In the genomic region with DNA sequence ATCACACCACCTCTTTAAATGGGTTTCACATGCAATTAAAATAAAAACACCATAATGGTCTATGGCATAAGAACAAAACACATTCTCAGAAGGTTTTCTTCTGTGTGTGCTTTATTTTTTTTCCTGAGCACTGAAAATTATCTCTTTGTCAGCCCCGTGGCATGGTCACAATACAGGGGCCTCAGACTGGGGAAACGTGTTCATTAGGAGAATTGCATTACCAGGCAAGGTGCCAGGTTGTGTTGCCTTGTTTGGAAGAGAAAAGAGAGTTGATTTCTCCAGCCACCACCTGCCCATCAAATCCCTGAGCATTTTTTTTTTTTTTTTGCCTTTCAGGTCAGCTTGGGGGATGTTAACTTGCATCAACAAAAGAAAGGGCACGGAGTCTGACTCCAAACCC, we compare ENCODE assay signal across 19 mouse cellular contexts.
DNase-seq lines count a peak whose midpoint lies in the region; ATAC-seq and TF ChIP-seq lines count a peak whose summit lies in the region.
"Had no signal": no experiment of that assay in that cellular context is flagged by ENCODE, and none has a peak within 500 bp of the region (broad histone marks: within the 10 kb centered on the region; RNA-seq: fewer than 3 reads in every experiment).

No protein-coding gene starts in this region.

- TF ChIP-seq CTCF in midbrain, postnatal 0 days (IDR thresholded peaks at IDR 0.05) = no peak

- H3K36me3 ChIP-seq in embryonic facial prominence, embryonic 14.5 days (ENCODE audit: control insufficient read depth, insufficient read depth, low read length) = no peaks in the 10 kb centered on the region
- no peaks in the 10 kb centered on the region for H3K36me3 ChIP-seq in embryonic facial prominence, embryonic 10.5 days (replicated peaks)
- H3K36me3 ChIP-seq in midbrain, embryonic 12.5 days = no peaks in the 10 kb centered on the region
- no peaks in the 10 kb centered on the region for H3K36me3 ChIP-seq in midbrain, embryonic 16.5 days (ENCODE audit: control insufficient read depth, insufficient read depth, low read length)
- no peaks in the 10 kb centered on the region for H3K36me3 ChIP-seq in forebrain, embryonic 14.5 days (ENCODE audit: control insufficient read depth, insufficient read depth, low read length)
- H3K36me3 ChIP-seq in midbrain, postnatal 0 days (ENCODE audit: insufficient read depth, low read length) = no peaks in the 10 kb centered on the region
- no peaks in the 10 kb centered on the region for H3K36me3 ChIP-seq in heart, embryonic 11.5 days (ENCODE audit: control insufficient read depth, insufficient read depth, low read length)
- H3K36me3 ChIP-seq: embryonic facial prominence, embryonic 13.5 days; G1E; kidney, embryonic 15.5 days; limb, embryonic 13.5 days; liver, embryonic 13.5 days; lung, embryonic 15.5 days had no signal

- peak; percentile 41; the same call in 1 of the 2 replicates for ATAC-seq in embryonic facial prominence, embryonic 14.5 days (ENCODE audit: low read depth)
- ATAC-seq in midbrain, embryonic 12.5 days (ENCODE audit: low FRiP score, low read depth) = peak; percentile 54; the same call in 1 of the 2 replicates
- ATAC-seq in midbrain, embryonic 16.5 days = no peak
- ATAC-seq in forebrain, embryonic 14.5 days = peak; percentile 88
- ATAC-seq in midbrain, postnatal 0 days (ENCODE audit: low FRiP score) = no peak
- no peak for ATAC-seq in heart, embryonic 11.5 days (replicated peaks; ENCODE audit: insufficient number of reproducible peaks, low FRiP score, low TSS enrichment)
- ATAC-seq: intestine, embryonic 16.5 days had no signal

- H3K27me3 ChIP-seq in embryonic facial prominence, embryonic 14.5 days (replicated peaks; ENCODE audit: control insufficient read depth, insufficient read depth, low read length) = no peaks in the 10 kb centered on the region
- no peaks in the 10 kb centered on the region for H3K27me3 ChIP-seq in embryonic facial prominence, embryonic 10.5 days (replicated peaks; ENCODE audit: low read depth, poor library complexity, severe bottlenecking)
- H3K27me3 ChIP-seq in midbrain, embryonic 12.5 days = no peaks in the 10 kb centered on the region
- no peaks in the 10 kb centered on the region for H3K27me3 ChIP-seq in midbrain, embryonic 16.5 days (ENCODE audit: control insufficient read depth, insufficient read depth, low read depth, low read length)
- H3K27me3 ChIP-seq in forebrain, embryonic 14.5 days (replicated peaks; ENCODE audit: control insufficient read depth, insufficient read depth, low read length) = no peaks in the 10 kb centered on the region
- H3K27me3 ChIP-seq in midbrain, postnatal 0 days (ENCODE audit: insufficient read depth, low read length) = no peaks in the 10 kb centered on the region
- H3K27me3 ChIP-seq in heart, embryonic 11.5 days (ENCODE audit: control insufficient read depth, insufficient read depth, low read length) = no peaks in the 10 kb centered on the region
- H3K27me3 ChIP-seq: embryonic facial prominence, embryonic 13.5 days; kidney, embryonic 15.5 days; limb, embryonic 13.5 days; liver, embryonic 13.5 days; lung, embryonic 15.5 days had no signal

- H3K4me3 ChIP-seq in embryonic facial prominence, embryonic 14.5 days (ENCODE audit: low read depth, low read length) = no peak overlapping the region
- no peak overlapping the region for H3K4me3 ChIP-seq in embryonic facial prominence, embryonic 10.5 days
- no peak overlapping the region for H3K4me3 ChIP-seq in midbrain, embryonic 12.5 days
- no peak overlapping the region for H3K4me3 ChIP-seq in midbrain, embryonic 16.5 days (ENCODE audit: low read depth, low read length)
- H3K4me3 ChIP-seq in forebrain, embryonic 14.5 days (ENCODE audit: low read depth, low read length) = no peak overlapping the region
- H3K4me3 ChIP-seq in midbrain, postnatal 0 days (ENCODE audit: low read depth, low read length) = no peak overlapping the region
- H3K4me3 ChIP-seq in heart, embryonic 11.5 days (ENCODE audit: low read depth, low read length) = no peak overlapping the region
- H3K4me3 ChIP-seq: embryonic facial prominence, embryonic 13.5 days; kidney, embryonic 15.5 days; limb, embryonic 13.5 days; liver, embryonic 13.5 days; lung, embryonic 15.5 days had no signal

- H3K4me1 ChIP-seq in embryonic facial prominence, embryonic 14.5 days (ENCODE audit: control insufficient read depth, insufficient read depth, low read length) = no peaks in the 10 kb centered on the region
- H3K4me1 ChIP-seq in embryonic facial prominence, embryonic 10.5 days = peaks cover 8% of the 10 kb centered on the region
- H3K4me1 ChIP-seq in midbrain, embryonic 12.5 days = peaks cover 15% of the 10 kb centered on the region
- H3K4me1 ChIP-seq in midbrain, embryonic 16.5 days (ENCODE audit: control insufficient read depth, insufficient read depth, low read length) = peaks cover 11% of the 10 kb centered on the region
- H3K4me1 ChIP-seq in forebrain, embryonic 14.5 days (ENCODE audit: control insufficient read depth, insufficient read depth, low read length) = peaks cover 16% of the 10 kb centered on the region
- H3K4me1 ChIP-seq in midbrain, postnatal 0 days (ENCODE audit: insufficient read depth, low read length) = peaks cover 3% of the 10 kb centered on the region; the same call in 1 of the 2 replicates
- H3K4me1 ChIP-seq in heart, embryonic 11.5 days (ENCODE audit: control insufficient read depth, insufficient read depth, low read length) = no peaks in the 10 kb centered on the region
- H3K4me1 ChIP-seq: kidney, embryonic 15.5 days; limb, embryonic 13.5 days; liver, embryonic 13.5 days; lung, embryonic 15.5 days had no signal

- H3K9me3 ChIP-seq in embryonic facial prominence, embryonic 14.5 days (ENCODE audit: control insufficient read depth, low read length) = no peaks in the 10 kb centered on the region
- no peaks in the 10 kb centered on the region for H3K9me3 ChIP-seq in embryonic facial prominence, embryonic 10.5 days
- no peaks in the 10 kb centered on the region for H3K9me3 ChIP-seq in midbrain, embryonic 12.5 days
- H3K9me3 ChIP-seq in midbrain, embryonic 16.5 days (replicated peaks; ENCODE audit: control insufficient read depth, low read length, poor library complexity, severe bottlenecking) = no peaks in the 10 kb centered on the region
- no peaks in the 10 kb centered on the region for H3K9me3 ChIP-seq in forebrain, embryonic 14.5 days (replicated peaks; ENCODE audit: control insufficient read depth, low read length)
- H3K9me3 ChIP-seq in midbrain, postnatal 0 days (ENCODE audit: low read length) = no peaks in the 10 kb centered on the region
- H3K9me3 ChIP-seq in heart, embryonic 11.5 days (replicated peaks; ENCODE audit: control insufficient read depth, low read length) = no peaks in the 10 kb centered on the region
- H3K9me3 ChIP-seq: embryonic facial prominence, embryonic 13.5 days; kidney, embryonic 15.5 days; limb, embryonic 13.5 days; liver, embryonic 13.5 days; lung, embryonic 15.5 days had no signal

- DNase-seq in embryonic facial prominence, embryonic 14.5 days (ENCODE audit: low spot score) = peak; percentile 75
- DNase-seq in embryonic facial prominence, embryonic 10.5 days (ENCODE audit: low spot score) = no peak
- DNase-seq in forebrain, embryonic 14.5 days (ENCODE audit: low spot score) = peak; percentile 92
- DNase-seq in midbrain, postnatal 0 days (ENCODE audit: low spot score) = peak; percentile 43
- DNase-seq in ovary, adult 18-20 months (ENCODE audit: low spot score) = no peak
- DNase-seq: adrenal gland, postnatal 14 days; cerebellum, adult 11-12 months; liver, embryonic 13.5 days; spleen, adult 18-20 months had no signal

- H3K9ac ChIP-seq in embryonic facial prominence, embryonic 14.5 days (ENCODE audit: low read depth, low read length) = no peak overlapping the region
- no peak overlapping the region for H3K9ac ChIP-seq in midbrain, embryonic 12.5 days (replicated peaks)
- H3K9ac ChIP-seq in midbrain, embryonic 16.5 days (ENCODE audit: low read depth, low read length) = no peak overlapping the region
- H3K9ac ChIP-seq in forebrain, embryonic 14.5 days (ENCODE audit: low read length) = no peak overlapping the region
- H3K9ac ChIP-seq in midbrain, postnatal 0 days (replicated peaks; ENCODE audit: low read length, poor library complexity, severe bottlenecking) = no peak overlapping the region
- H3K9ac ChIP-seq in heart, embryonic 11.5 days (ENCODE audit: low read depth, low read length) = no peak overlapping the region
- H3K9ac ChIP-seq: embryonic facial prominence, embryonic 13.5 days; kidney, embryonic 15.5 days; limb, embryonic 13.5 days; liver, embryonic 13.5 days; lung, embryonic 15.5 days had no signal

- 38% methylated on average over 3 of the region's 3 CpGs for WGBS in embryonic facial prominence, embryonic 14.5 days
- 62% methylated on average over 3 of the region's 3 CpGs for WGBS in embryonic facial prominence, embryonic 10.5 days
- WGBS in midbrain, embryonic 12.5 days = 53% methylated on average over 3 of the region's 3 CpGs
- WGBS in midbrain, embryonic 16.5 days = 20% methylated on average over 3 of the region's 3 CpGs
- WGBS in forebrain, embryonic 14.5 days = 4% methylated on average over 3 of the region's 3 CpGs
- 16% methylated on average over 3 of the region's 3 CpGs for WGBS in midbrain, postnatal 0 days
- 52% methylated on average over 3 of the region's 3 CpGs for WGBS in heart, embryonic 11.5 days (ENCODE audit: insufficient replicate concordance)

- no peak overlapping the region for H3K27ac ChIP-seq in embryonic facial prominence, embryonic 14.5 days (replicated peaks; ENCODE audit: low read depth, low read length)
- H3K27ac ChIP-seq in embryonic facial prominence, embryonic 10.5 days (replicated peaks) = no peak overlapping the region
- no peak overlapping the region for H3K27ac ChIP-seq in midbrain, embryonic 12.5 days (replicated peaks)
- no peak overlapping the region for H3K27ac ChIP-seq in midbrain, embryonic 16.5 days (ENCODE audit: low read length)
- H3K27ac ChIP-seq in forebrain, embryonic 14.5 days (ENCODE audit: low read depth, low read length) = no peak overlapping the region
- H3K27ac ChIP-seq in midbrain, postnatal 0 days (ENCODE audit: low read depth, low read length) = no peak overlapping the region
- no peak overlapping the region for H3K27ac ChIP-seq in heart, embryonic 11.5 days (ENCODE audit: low read depth, low read length)
- H3K27ac ChIP-seq: embryonic facial prominence, embryonic 13.5 days; kidney, embryonic 15.5 days; limb, embryonic 13.5 days; liver, embryonic 13.5 days; lung, embryonic 15.5 days; macrophage had no signal

- no peak overlapping the region for H3K4me2 ChIP-seq in embryonic facial prominence, embryonic 14.5 days (ENCODE audit: low read depth, low read length)
- H3K4me2 ChIP-seq in midbrain, embryonic 12.5 days (replicated peaks) = no peak overlapping the region
- no peak overlapping the region for H3K4me2 ChIP-seq in midbrain, embryonic 16.5 days (ENCODE audit: low read length)
- H3K4me2 ChIP-seq in forebrain, embryonic 14.5 days (ENCODE audit: low read length) = no peak overlapping the region
- no peak overlapping the region for H3K4me2 ChIP-seq in midbrain, postnatal 0 days (ENCODE audit: low read depth, low read length, poor library complexity, severe bottlenecking)
- no peak overlapping the region for H3K4me2 ChIP-seq in heart, embryonic 11.5 days
- H3K4me2 ChIP-seq: embryonic facial prominence, embryonic 13.5 days; kidney, embryonic 15.5 days; limb, embryonic 13.5 days; liver, embryonic 13.5 days; lung, embryonic 15.5 days had no signal

Comparison
In these comparisons a context has a peak if more than half of its experiments do, and no peak if none do; other contexts are left out.
1. ATAC-seq: peak in embryonic facial prominence, embryonic 14.5 days (single experiment), midbrain, embryonic 12.5 days (single experiment) and forebrain, embryonic 14.5 days (single experiment); none in midbrain, embryonic 16.5 days (single experiment), midbrain, postnatal 0 days (single experiment) and heart, embryonic 11.5 days (single experiment).
2. DNase-seq: peak in embryonic facial prominence, embryonic 14.5 days (single experiment), forebrain, embryonic 14.5 days (single experiment) and midbrain, postnatal 0 days (single experiment); none in embryonic facial prominence, embryonic 10.5 days (single experiment) and ovary, adult 18-20 months (single experiment).